Mouse (Mus musculus): ENCODE data around the gene Tcl1b2. TPM values are rescaled to one million over a fixed set of nuclear protein-coding genes. Genes with fewer than 3 reads are reported as not detected.
"Not testable (repeated sequence)": the region's sequence is repeated elsewhere in the genome, so short reads cannot be mapped to it uniquely, and the experiment has no call there.

The Tcl1b2 gene
- polyA plus RNA-seq, 1 experiment = not detected

- Histone ChIP-seq H3K4me1 (ENCODE audit: control insufficient read depth) (no peaks in the 10 kb centered on the region), H3K4me3 (replicated peaks) (no peak overlapping the region), H3K9me3 (ENCODE audit: control insufficient read depth, low read length) (no peaks in the 10 kb centered on the region), H3K27me3 (ENCODE audit: control insufficient read depth) (no peaks in the 10 kb centered on the region), H3K36me3 (ENCODE audit: control insufficient read depth) (no peaks in the 10 kb centered on the region)
- no peak for TF ChIP-seq GATA1 (IDR thresholded peaks at IDR 0.05; ENCODE audit: low read length)
- TF ChIP-seq TAL1 (IDR thresholded peaks at IDR 0.05; ENCODE audit: low read length) = no peak
Observed at GRCm38 (mm10) chr12:105116648-105117047, 29.2 kb upstream of the Tcl1b2 start.

DNA sequence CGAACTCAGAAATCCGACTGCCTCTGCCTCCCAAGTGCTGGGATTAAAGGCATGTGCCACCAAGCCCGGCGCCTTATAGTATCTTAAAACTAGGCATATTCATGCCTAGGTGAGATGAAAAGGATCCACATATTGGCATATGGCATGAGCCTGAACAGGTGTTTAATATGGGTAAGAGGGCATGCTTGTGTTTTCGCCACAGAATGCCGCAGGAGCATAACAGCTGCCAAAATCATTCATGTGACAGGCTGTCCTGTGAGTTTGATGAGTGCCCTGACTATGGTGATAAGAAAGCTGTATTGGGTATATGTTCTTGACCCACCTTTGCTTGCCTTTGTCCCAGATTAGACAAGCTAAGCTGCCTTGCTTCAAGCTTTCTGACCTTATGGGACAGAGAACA is 20.5 kb upstream of the Tcl1b2 start:
- H3K4me3 ChIP-seq (replicated peaks) = no peak overlapping the region
- no peaks in the 10 kb centered on the region for H3K4me1 ChIP-seq (ENCODE audit: control insufficient read depth)
- TF ChIP-seq GATA1 (IDR thresholded peaks at IDR 0.05; ENCODE audit: low read length) (no peak), TAL1 (IDR thresholded peaks at IDR 0.05; ENCODE audit: low read length) (no peak)
- H3K36me3 ChIP-seq (ENCODE audit: control insufficient read depth) = no peaks in the 10 kb centered on the region
- H3K27me3 ChIP-seq (ENCODE audit: control insufficient read depth) = no peaks in the 10 kb centered on the region
- no peaks in the 10 kb centered on the region; the same call in 1 of the 2 replicates for H3K9me3 ChIP-seq (ENCODE audit: control insufficient read depth, low read length)

GRCm38 (mm10) chr12:105126516-105126915 is 19.3 kb upstream of the Tcl1b2 start:
- H3K4me1 ChIP-seq (ENCODE audit: control insufficient read depth) = no peaks in the 10 kb centered on the region
- H3K27me3 ChIP-seq (ENCODE audit: control insufficient read depth) = no peaks in the 10 kb centered on the region
- no peaks in the 10 kb centered on the region; the same call in 1 of the 2 replicates for H3K9me3 ChIP-seq (ENCODE audit: control insufficient read depth, low read length)
- H3K4me3 ChIP-seq (replicated peaks) = no peak overlapping the region
- TF ChIP-seq TAL1 (IDR thresholded peaks at IDR 0.05; ENCODE audit: low read length) = no peak
- no peak for TF ChIP-seq GATA1 (IDR thresholded peaks at IDR 0.05; ENCODE audit: low read length)
- no peaks in the 10 kb centered on the region for H3K36me3 ChIP-seq (ENCODE audit: control insufficient read depth)

DNA sequence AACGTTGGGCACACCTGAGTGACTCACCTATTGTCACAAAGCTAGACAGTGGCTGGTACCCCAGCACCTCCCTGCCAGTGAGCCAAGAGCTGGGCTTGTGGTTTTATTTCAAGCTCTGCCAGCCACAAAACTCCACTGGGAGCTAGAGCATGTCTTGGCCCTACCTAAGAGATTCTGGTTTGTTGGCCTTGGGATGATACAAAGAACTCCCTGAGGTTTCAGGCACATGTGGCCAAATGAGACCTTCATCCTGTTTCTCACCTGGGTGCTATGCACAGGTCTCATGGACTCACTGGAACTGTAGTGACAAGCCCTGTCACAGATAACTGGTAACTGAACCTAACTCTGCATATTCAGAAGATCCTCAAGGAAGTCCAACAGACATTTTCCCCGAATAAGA is 18.2 kb upstream of the Tcl1b2 start:
- no peak for TF ChIP-seq GATA1 (IDR thresholded peaks at IDR 0.05; ENCODE audit: low read length)
- TF ChIP-seq TAL1 (IDR thresholded peaks at IDR 0.05; ENCODE audit: low read length) = no peak
- no peak overlapping the region for H3K4me3 ChIP-seq (replicated peaks)
- H3K36me3 ChIP-seq (ENCODE audit: control insufficient read depth) = no peaks in the 10 kb centered on the region
- H3K4me1 ChIP-seq (ENCODE audit: control insufficient read depth) = no peaks in the 10 kb centered on the region
- no peaks in the 10 kb centered on the region; the same call in 1 of the 2 replicates for H3K9me3 ChIP-seq (ENCODE audit: control insufficient read depth, low read length)
- H3K27me3 ChIP-seq (ENCODE audit: control insufficient read depth) = no peaks in the 10 kb centered on the region

DNA sequence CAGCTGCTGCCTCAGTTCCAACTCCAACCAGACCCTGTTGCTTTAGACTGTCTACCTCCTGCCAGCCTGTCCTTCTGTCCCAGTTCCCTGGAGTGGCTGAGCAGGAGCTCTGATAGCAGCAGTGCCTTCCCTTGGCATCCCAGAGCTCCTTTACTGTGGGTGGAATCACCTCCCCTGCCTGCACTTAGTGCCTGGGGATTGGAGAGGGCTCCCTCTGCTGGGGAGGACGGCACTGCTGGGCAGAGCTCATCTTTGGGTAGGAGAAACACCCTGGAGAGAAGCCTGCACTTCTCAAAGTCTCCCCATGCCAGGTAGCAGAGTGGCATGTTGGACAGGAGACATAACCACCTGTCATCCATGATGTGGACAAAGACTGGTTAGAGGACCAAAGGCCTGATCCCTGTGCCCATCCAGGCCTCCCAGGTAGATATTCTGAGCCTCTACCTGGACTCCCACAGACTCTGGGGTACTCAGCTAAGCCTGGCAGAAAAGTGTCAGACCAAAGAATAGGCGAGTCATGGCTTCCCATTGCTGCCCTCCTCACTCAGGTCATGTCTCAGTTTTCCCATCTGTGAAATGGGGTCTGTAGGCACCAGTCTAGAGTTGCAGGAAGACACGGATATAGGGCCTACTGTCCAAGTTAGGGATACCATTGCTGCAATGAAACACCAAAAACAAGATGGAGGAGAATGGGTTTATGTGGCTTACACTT is 16.2 kb upstream of the Tcl1b2 start:
- H3K27me3 ChIP-seq (ENCODE audit: control insufficient read depth); H3K9me3 ChIP-seq (ENCODE audit: control insufficient read depth, low read length); H3K4me1 ChIP-seq (ENCODE audit: control insufficient read depth); H3K36me3 ChIP-seq (ENCODE audit: control insufficient read depth); H3K4me3 ChIP-seq (replicated peaks): not testable (repeated sequence)

DNA sequence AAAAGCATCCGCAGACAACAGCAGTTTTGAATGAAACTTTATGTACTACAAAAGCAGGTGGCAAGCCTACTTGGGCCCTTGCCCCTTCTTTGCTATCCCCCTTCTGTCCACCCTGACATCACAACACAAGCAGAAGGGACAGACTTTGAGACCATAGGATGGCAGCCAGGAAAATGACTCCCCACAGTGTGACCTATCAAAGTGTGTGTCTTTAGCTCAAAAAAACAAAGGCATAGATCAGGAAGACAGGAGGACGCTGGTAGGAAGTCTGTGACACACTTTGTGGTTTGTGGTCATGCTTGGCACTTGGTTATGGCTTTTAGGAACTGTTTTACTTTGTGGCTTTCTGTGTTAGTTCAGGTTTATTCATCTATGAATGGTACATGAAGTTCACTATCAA is 11.6 kb upstream of the Tcl1b2 start:
- H3K9me3 ChIP-seq (ENCODE audit: control insufficient read depth, low read length); H3K27me3 ChIP-seq (ENCODE audit: control insufficient read depth); H3K4me1 ChIP-seq (ENCODE audit: control insufficient read depth); H3K4me3 ChIP-seq (replicated peaks); H3K36me3 ChIP-seq (ENCODE audit: control insufficient read depth): not testable (repeated sequence)

GRCm38 (mm10) chr12:105134826-105135225 is 11.0 kb upstream of the Tcl1b2 start:
- H3K4me1 ChIP-seq (ENCODE audit: control insufficient read depth); H3K9me3 ChIP-seq (ENCODE audit: control insufficient read depth, low read length); H3K36me3 ChIP-seq (ENCODE audit: control insufficient read depth); H3K4me3 ChIP-seq (replicated peaks); H3K27me3 ChIP-seq (ENCODE audit: control insufficient read depth): not testable (repeated sequence)

DNA sequence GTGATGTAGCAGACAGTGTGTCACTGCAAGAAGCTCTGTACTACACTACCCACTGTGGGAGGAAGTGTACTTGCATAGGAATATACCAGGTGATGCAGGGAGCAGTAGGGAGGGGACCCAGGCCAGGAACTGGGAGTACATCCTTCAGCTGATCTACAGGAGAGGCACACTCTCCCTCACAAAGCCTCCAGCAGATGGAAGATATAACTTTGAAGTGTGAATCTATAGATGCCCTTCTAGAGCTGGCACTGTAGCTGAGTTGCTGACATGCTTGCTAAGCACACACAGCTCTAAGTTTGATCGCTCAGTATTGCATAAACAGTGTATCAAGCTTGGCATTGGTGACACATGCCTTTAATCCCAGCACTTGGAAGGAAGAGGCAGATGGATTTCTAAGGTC is 8.1 kb upstream of the Tcl1b2 start:
- H3K4me1 ChIP-seq (ENCODE audit: control insufficient read depth); H3K9me3 ChIP-seq (ENCODE audit: control insufficient read depth, low read length); H3K27me3 ChIP-seq (ENCODE audit: control insufficient read depth); H3K36me3 ChIP-seq (ENCODE audit: control insufficient read depth); H3K4me3 ChIP-seq (replicated peaks): not testable (repeated sequence)

GRCm38 (mm10) chr12:105143096-105143495 is 2.7 kb upstream of the Tcl1b2 start:
- TF ChIP-seq GATA1 (IDR thresholded peaks at IDR 0.05; ENCODE audit: low read length) (no peak), TAL1 (IDR thresholded peaks at IDR 0.05; ENCODE audit: low read length) (no peak)
- Histone ChIP-seq H3K9me3 (ENCODE audit: control insufficient read depth, low read length) (no peaks in the 10 kb centered on the region), H3K4me1 (ENCODE audit: control insufficient read depth) (no peaks in the 10 kb centered on the region), H3K27me3 (ENCODE audit: control insufficient read depth) (no peaks in the 10 kb centered on the region), H3K4me3 (replicated peaks) (no peak overlapping the region), H3K36me3 (ENCODE audit: control insufficient read depth) (no peaks in the 10 kb centered on the region)

- not testable (repeated sequence) for H3K27me3 ChIP-seq (ENCODE audit: control insufficient read depth); H3K4me1 ChIP-seq (ENCODE audit: control insufficient read depth); H3K4me3 ChIP-seq (replicated peaks); H3K36me3 ChIP-seq (ENCODE audit: control insufficient read depth); H3K9me3 ChIP-seq (ENCODE audit: control insufficient read depth, low read length)
Observed at GRCm38 (mm10) chr12:105144928-105145327, 886 bp upstream of the Tcl1b2 start.

DNA sequence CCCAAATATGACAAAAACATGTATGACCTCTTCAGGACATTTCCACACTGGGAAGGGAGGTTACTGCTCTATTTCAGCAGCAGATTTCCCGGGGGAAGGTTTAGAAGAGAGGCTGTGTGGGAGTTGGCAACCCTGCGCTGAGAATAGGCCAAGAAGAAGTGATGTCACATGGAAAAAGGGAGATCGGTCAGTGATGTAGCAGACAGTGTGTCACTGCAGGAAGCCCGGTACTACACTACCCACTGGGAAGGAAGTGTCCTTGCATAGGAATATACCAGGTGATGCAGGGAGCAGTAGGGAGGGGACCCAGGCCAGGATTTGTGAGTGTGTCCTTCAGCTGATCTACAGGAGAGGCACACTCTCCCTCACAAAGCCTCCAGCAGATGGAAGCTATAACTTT is 9.5 kb downstream of the Tcl1b2 start:
- not testable (repeated sequence) for H3K27me3 ChIP-seq (ENCODE audit: control insufficient read depth); H3K9me3 ChIP-seq (ENCODE audit: control insufficient read depth, low read length); H3K36me3 ChIP-seq (ENCODE audit: control insufficient read depth); H3K4me3 ChIP-seq (replicated peaks); H3K4me1 ChIP-seq (ENCODE audit: control insufficient read depth)
